Mouse (Mus musculus): ENCODE measurements around the gene Gm10972.
"Not testable (repeated sequence)": the region's sequence is repeated elsewhere in the genome, so short reads cannot be mapped to it uniquely, and the experiment has no call there.

Gm10972 gene

DNA sequence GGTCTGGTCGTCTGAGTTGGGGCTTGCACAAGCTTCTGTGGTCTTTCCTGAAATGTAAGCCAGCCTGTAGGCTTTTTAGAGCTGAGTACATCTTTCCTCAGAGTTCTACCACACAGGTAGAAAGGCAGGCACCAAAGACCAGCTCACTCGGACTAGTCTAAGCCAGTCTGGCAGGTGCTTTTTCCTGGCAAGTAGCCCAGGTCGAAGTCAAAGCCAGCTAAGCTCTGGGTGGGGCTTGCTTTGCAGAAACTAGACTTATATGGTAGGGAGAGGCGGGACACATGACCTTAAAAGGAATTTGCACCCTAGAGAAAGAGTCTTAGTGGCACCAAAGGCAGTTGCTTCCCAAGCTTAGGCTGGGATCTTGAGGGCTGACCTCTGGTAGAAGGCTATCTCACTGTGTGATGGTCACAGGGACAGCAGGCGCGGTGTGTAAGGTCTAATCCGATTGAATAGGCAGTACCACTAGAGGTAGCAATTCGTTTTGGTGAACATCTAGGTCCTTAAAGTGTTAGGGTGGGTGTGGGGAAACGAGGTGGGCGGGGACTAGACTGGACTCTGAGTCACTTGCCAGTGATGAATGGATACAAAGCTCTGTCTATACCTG, 16.3 kb downstream of the Gm10972 start:
- peak; percentile 39 for DNase-seq

DNA sequence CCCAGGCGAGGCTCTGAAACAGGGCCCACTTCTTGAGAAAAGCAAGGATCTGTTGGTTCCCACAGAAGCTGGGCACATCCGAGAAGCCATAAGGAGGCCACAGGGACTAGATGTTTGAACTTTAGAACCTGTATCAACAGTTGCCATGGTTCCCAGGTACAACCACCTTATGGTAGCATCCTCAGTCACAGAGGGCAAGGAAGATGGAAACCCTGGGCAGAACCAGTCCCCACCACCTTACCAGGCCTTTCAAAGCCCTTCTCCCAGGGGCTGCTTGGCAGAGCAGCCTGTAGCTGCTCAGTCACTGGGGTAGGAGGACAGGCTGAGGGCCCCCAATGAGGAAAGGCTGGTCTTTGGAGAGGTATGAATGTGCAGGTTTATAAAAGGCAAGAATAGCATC, 17.9 kb downstream of the Gm10972 start:
- not testable (repeated sequence) for DNase-seq

DNA sequence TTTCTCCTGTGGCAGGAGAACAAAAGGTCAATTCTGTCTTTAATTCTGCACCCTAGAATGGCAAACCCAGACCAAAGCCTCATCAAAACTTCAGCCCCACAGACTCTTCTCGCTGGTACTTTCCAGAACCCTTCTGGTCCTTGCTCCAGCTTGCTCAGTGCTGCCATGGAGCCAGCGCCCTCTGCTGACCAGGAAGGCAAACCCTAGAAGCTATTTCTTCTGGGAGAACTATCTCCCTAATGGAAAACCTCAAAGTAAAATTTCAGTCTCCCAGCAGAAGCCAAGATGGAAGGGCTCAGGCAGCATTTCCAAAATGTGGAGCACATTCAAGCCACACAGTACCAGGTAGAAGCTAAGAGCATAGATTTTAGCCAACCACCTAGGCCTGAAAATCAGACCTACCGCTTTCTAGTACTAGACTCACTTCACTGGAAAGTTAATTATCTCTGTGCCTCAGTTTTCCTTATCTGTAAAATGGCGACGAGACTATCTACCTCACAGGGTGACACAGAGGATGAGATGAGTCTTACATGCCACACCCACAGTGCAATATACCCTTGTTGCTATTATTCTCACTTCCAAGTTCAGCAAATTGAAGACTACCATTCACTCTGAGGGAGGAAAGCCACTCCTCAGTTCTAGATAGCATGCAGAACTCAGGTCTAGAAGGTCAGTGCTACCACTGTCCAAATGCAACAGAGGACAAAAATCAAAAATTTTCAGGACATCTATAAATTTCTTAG, 22.3 kb downstream of the Gm10972 start:
- not testable (repeated sequence) for DNase-seq

DNA sequence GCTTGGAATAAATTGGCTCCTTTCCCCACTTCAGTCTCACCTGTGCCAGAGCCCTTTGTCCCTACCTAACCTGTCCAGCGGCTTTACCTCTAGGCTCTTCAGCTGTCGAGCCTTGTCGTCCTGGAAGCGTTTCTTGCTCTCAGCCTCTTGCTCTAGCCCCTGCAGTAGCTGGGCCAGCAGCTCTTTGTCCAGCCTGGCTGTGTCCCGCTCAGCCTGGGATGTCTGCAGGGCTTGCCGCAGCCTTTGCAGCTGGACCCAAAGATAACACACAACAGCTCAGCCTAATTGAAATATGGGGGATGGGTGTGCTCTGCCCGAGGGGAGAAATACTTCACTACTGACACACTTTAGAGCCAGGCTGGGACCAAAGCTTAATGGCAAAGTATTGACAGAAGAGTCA, 23.0 kb downstream of the Gm10972 start:
- not testable (repeated sequence) for DNase-seq

DNA sequence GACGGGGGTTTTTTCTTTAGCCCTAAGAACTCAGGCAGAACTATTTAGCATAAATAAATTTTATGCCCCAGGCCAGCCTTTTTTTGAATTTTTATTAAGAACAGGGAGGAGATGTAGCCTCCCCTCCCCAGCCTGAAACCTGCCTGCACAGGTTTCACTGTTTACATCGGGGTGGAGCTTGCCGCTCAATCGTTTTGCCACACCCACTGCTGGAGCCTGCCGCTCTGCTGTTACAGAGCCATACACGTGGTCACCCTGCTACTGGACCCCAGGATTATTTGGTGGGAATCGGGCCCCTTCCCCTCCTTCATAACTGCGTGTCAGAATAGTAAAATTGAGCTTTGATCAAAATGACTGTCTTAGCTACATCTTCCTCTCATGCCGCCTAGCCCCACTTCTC, 32.2 kb downstream of the Gm10972 start:
- not testable (repeated sequence) for DNase-seq

DNA sequence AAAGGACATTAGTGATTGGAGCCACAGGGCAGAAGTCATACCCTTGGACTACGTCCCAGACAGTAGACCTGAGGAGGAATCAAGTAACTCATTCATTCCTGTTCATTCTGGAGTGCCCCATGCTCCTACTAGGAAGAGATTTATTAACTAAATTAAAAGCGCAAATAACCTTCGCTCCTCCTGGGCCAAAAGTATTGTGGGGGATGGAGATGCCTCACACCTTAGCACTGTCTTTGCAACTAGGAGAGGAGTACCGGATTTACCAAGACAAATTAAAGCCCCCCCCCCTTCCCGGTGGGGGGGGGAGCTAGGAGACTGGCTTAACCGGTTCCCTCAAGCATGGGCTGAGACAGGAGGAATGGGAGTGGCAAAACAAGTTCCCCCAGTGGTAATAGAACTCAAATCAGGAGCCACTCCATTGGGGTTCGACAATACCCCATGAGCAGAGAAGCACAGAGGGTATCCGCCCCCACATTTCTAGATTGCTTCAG, 36.5 kb downstream of the Gm10972 start:
- no peak for DNase-seq

DNA sequence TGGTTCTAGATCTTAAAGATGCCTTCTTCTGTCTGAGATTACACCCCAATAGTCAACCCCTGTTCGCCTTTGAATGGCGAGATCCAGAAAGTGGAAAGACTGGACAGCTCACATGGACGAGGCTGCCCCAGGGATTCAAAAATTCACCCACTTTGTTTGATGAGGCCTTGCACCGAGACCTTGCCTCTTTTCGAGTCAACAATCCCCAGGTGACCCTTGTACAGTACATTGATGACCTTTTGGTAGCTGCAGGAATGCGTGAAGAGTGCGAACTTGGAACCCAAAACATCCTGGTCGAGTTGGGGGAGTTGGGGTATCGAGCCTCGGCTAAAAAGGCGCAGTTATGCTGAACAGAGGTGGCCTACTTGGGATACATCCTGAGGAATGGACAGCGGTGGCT, 37.1 kb downstream of the Gm10972 start:
- not testable (repeated sequence) for DNase-seq

DNA sequence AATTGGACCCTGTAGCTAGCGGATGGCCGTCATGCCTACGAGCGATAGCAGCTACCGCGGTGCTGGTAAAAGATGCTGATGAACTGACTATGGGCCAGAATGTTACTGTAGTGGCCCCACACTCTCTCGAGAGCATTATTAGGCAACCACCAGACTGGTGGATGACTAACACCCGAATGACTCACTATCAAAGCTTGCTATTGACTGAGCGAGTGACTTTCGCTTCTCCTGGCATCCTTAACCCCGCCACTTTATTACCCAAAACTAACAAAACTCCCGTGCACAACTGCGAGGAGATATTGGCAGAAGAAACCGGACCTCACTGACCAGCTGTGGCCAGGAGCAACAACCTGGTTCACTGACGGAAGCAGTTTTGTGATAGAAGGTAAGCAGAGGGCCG, 37.9 kb downstream of the Gm10972 start:
- DNase-seq: no peak

DNA sequence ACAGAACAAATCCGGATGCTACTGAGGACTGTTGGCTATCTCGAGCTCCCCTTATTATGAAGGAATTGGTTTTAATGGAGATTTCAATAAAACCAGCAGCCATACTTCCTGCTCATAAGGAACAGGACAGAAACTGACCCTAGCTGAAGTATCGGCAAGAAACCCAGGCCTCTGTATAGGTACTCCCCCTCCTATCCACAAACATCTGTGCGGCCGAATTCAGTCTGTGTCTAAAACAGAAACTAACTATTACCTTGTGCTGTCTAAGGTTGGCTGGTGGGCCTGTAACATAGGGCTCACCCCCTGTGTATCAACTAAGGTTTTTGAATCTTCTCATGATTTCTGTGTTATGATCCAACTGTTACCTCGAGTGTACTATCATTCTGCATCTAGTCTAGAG, 40.7 kb downstream of the Gm10972 start:
- no peak for DNase-seq

DNA sequence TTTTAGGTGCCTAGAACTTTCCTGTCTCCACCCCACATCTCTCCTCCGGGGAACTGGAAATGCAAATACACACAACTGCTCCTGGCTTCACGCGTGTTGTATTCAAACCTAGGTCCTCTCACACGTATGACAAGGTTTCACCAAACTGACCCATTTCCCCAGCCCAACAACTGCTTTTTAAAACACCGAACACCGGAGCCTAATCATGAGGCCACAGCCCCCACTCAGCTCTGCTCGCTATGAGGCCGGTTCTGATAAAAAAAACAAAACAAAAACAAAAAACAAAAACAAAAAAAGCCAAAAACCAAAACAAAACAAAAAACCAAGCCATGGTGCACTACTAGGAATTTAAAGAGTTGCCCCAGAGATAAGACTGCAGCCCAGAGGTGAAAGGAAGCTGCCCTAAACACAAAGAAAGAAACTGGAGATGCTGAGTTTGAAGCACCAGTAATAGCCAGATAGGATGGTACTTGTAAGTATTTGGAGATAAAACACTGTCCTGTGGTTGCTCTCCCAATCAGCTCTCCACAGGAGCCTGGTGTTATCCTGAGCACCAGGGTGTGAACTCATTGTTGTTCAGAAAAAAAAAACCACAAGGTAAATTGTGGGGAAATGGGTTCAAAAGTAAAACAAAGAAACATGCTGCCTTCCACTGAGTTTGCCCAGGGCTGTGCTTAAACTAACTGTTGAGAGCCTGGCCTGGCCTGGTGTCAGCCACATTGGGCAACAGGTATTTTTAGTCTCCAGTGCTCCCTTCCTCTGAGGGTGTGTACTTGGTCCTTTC, 43.3 kb downstream of the Gm10972 start:
- DNase-seq: not testable (repeated sequence)

DNA sequence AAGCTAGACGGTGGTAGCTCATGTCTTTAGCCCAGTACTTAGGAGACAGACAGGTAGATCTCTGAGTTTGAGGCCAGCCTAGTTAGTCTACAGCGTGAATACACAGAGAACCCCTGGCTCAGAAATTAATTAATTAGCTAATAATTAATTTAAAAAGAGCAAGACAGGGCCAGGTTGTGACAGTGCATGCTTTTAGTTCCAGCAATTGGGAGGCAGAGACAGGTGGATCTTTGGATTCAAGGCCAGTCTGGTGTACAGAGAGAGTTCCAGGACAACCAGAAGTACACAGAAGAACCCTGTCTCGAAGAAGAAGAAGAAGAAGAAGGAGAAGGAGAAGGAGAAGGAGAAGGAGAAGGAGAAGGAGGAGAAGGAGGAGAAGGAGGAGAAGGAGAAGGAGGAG, 45.8 kb downstream of the Gm10972 start:
- not testable (repeated sequence) for DNase-seq

DNA sequence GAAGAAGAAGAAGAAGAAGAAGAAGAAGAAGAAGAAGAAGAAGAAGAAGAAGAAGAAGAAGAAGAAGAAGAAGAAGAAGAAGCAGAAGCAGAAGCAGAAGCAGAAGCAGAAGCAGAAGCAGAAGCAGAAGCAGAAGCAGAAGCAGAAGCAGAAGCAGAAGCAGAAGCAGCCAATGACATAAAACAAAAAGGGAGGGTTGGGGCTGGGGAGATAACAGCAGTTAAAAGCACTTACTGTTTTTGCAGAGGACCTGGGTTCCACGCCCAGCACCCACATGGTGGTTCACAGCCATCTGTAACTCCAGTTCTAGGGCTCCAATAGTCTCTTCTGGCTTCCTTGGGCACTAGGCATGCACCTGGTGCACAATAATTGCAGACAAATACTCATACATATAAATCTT, 46.3 kb downstream of the Gm10972 start:
- not testable (repeated sequence) for DNase-seq

DNA sequence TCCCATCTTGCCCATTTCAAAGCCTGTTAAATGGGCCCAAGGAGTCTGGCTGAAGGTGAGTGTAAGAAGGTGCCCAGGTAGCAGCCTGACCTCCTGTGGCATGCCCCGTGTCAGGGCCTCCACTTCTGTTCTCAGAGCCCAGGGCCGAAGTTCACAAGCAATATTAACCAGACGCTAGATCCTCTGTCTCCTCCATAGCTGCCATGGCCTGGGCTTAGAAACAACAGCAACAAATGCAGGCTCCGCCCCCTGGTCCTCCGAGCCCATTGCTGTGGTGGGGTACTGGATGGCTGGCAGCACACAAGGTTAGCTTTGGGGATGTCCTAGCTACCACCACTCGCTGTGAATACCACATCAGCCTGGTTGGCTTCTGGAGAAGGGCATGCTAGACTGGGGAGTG, 47.2 kb downstream of the Gm10972 start:
- DNase-seq: not testable (repeated sequence)

DNA sequence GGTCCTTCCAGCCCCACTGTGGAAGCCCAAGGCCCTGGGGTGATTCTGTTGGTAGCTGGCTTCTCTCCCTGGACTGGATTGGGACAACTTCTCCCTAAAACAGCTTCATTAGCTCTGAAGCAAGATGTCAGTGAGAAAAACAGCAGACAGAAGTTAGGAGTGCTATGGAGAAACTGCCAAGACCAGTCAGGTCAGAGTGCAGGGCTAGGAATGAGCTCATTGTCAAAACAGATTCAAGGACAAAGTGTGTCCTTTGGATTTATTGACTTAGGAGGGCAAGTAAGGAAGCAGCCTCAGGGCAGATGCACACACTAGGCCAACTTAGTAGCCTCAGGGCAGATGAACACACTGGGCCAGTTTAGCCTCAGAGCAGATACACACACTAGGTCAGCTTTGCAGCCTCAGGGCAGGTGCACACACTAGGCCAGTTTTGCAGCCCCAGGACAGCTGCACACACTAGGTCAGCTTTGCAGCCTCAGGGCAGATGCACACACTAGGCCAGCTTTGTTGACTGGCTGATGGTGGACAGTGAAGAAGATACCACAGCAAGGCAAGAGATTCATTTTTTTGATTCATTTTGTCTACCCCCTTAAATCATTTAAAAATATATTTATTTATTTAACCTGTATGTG, 47.8 kb downstream of the Gm10972 start:
- DNase-seq: no peak

DNA sequence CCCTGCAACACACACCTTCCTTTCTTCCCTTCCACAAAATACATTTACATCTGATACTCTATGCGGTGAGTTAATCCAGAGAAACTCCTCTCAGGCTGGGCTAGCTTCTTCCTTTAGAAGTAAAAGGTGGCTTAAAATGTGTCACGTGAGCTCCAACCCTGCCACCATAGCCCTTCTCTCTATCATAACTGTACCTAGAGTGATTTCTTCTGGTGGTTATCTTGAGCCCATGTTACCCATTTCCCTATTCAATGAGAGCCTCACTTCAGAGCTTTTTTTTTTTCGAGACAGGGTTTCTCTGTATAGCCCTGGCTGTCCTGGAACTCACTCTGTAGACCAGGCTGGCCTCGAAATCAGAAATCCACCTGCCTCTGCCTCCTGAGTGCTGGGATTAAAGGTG, 48.8 kb downstream of the Gm10972 start:
- DNase-seq: not testable (repeated sequence)

All from cerebellum, adult 9-11 months (tissue).